Mouse (Mus musculus): ENCODE results near the gene Fggy. TPM values are rescaled to one million over a fixed set of nuclear protein-coding genes. Genes with fewer than 3 reads are reported as not detected.

The Fggy gene
- 126 TPM for polyA plus RNA-seq (2014; fragmentation: Illumina TruSeq; extraction: RNeasy Lipid Tissue Mini Kit (QIAGEN cat#74804); ENCODE audit: low read depth, low replicate concordance)

GRCm38 (mm10) chr4:95557333-95557956 lies at the start of gene Fggy:
Fggy (plus strand) TSS chr4:95557507.

GRCm38 (mm10) chr4:95966928-95967724 lies 409.8 kb downstream of the Fggy start, which contains the start of gene Hook1:
Hook1 (plus strand) TSS chr4:95967240.

Measured in kidney, adult 10 weeks (tissue).